Mouse (Mus musculus) layer of hippocampus, adult 9-11 months (tissue): ENCODE results near the gene Gm49369.
"Not testable (repeated sequence)": the region's sequence is repeated elsewhere in the genome, so short reads cannot be mapped to it uniquely, and the experiment has no call there.

Source experiments
- DNase-seq: peaks from one replicate; pipeline ENCODE4 v3.0.0; 2022

Gene Gm49369

GRCm38 (mm10) chr7:142326714-142327445 is 55.6 kb downstream of the Gm49369 start:
- no peak for DNase-seq

DNA sequence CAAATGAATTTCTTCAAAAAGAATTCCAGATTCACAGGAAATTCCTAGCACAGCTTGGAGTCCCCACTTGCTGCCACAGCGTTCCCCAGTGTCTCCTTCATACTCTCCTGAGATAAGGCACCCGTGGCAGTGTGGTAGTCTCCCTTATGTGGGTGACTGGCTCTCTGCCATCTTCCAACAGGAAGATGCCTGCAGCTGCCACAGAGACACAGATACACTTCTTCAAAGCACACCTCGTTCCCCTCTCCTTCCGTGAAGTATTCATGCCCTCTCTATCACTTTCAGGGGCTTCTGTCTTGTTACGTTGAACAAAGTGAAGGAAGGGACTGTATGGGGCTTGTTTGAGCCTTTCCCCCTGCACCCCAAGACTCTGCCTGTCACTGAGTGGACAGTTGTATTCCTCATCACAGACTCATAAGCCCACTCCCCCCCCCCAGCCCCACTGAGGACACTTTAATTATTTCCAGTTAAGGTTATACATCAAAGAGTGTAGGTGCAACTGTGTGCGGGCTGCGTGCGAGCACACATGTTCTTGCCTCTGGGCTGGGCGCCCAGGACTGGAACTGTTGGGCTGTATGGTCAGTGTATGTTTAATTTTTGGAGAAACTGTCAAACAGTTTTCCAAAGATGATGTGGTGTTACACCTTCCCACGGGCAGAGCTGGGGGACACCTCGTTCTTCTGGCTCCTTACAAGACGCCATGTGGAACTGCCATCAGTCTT is 58.9 kb downstream of the Gm49369 start:
- no peak for DNase-seq

GRCm38 (mm10) chr7:142322641-142323040 is 59.8 kb downstream of the Gm49369 start:
- DNase-seq, result no peak

GRCm38 (mm10) chr7:142321637-142322306 is 60.7 kb downstream of the Gm49369 start:
- DNase-seq, result not testable (repeated sequence)
